Mouse (Mus musculus) midbrain, embryonic 14.5 days (tissue): Measurements from ENCODE around the gene Selp. TPM values are rescaled to one million over a fixed set of nuclear protein-coding genes. Genes with fewer than 3 reads are reported as not detected.

Source experiments
- ATAC-seq: fragments of 200-750 bp; cut with Nextera tagmentation; 2 replicates; pipeline ENCODE4 v1.8.0; 2017; ENCODE audit warnings: moderate number of reproducible peaks, moderate library complexity; ENCODE audit not compliant: low FRiP score, low TSS enrichment
- DNase-seq: peaks from one replicate; pipeline ENCODE4 v3.0.0-alpha.2; 2015
- H3K27ac ChIP-seq: fragments of 300-500 bp; sonication (generic); replicated peaks from 2 replicates; pipeline ENCODE4 v1.5.1; 2014; ENCODE audit warnings: mild to moderate bottlenecking, low read depth, low read length, moderate library complexity
- H3K27me3 ChIP-seq: fragments of 300-500 bp; sonication (generic); 2 replicates; pipeline ENCODE4 v1.6.1; 2014; ENCODE audit warnings: low read length, control low read depth, mixed read lengths; ENCODE audit not compliant: control insufficient read depth, insufficient read depth
- H3K36me3 ChIP-seq: fragments of 300-500 bp; sonication (generic); 2 replicates; pipeline ENCODE4 v1.6.1; 2014; ENCODE audit warnings: low read length, control low read depth; ENCODE audit not compliant: control insufficient read depth, insufficient read depth
- H3K4me1 ChIP-seq: fragments of 300-500 bp; sonication (generic); 2 replicates; pipeline ENCODE4 v1.6.1; 2014; ENCODE audit warnings: mild to moderate bottlenecking, antibody characterized with exemption, low read length, control low read depth; ENCODE audit not compliant: control insufficient read depth, insufficient read depth
- H3K4me2 ChIP-seq: fragments of 300-500 bp; sonication (generic); 2 replicates; pipeline ENCODE4 v1.6.1; 2014; ENCODE audit warnings: mild to moderate bottlenecking, low read length, moderate library complexity
- H3K4me3 ChIP-seq: fragments of 300-500 bp; sonication (generic); replicated peaks from 2 replicates; pipeline ENCODE4 v1.5.1; 2014; ENCODE audit warnings: low read depth, low read length
- H3K9ac ChIP-seq: fragments of 300-500 bp; sonication (generic); replicated peaks from 2 replicates; pipeline ENCODE4 v1.6.1; 2014; ENCODE audit warnings: mild to moderate bottlenecking, low read length, moderate library complexity
- H3K9me3 ChIP-seq: fragments of 300-500 bp; sonication (generic); 2 replicates; pipeline ENCODE4 v1.6.1; 2016; ENCODE audit warnings: low read length, control low read depth, mixed read lengths; ENCODE audit not compliant: control insufficient read depth
- WGBS: fragments of 180-500 bp; shearing (Covaris S2); extraction: QIAGEN DNeasy Blood & Tissue Kit; methylation state at CpG from one replicate; pipeline ENCODE4 v1.1.7; 2014; 5-methylcytosine and 5-hydroxymethylcytosine counted together
- polyA plus RNA-seq: library from polyadenylated mRNA; unstranded; fragments of >200 nt; fragmentation: Nextera tagmentation; extraction: Ambion mirVana; gene quantifications from 2 replicates; pipeline ENCODE4 v1.2.1, GENCODE M21; 2014

Selp gene
- polyA plus RNA-seq, 1 experiment from 2014 or later: not detected

- ATAC-seq (no peak), DNase-seq (no peak)
- Histone ChIP-seq H3K27ac (no peak overlapping the region), H3K27me3 (no peaks in the 10 kb centered on the region), H3K4me2 (no peak overlapping the region), H3K4me1 (no peaks in the 10 kb centered on the region), H3K36me3 (no peaks in the 10 kb centered on the region), H3K9ac (no peak overlapping the region), H3K4me3 (no peak overlapping the region), H3K9me3 (no peaks in the 10 kb centered on the region)
- WGBS: 57% methylated on average over 1 of the region's 1 CpGs
Observed at GRCm38 (mm10) chr1:164076441-164076840, 38.6 kb upstream of the Selp start.

DNA sequence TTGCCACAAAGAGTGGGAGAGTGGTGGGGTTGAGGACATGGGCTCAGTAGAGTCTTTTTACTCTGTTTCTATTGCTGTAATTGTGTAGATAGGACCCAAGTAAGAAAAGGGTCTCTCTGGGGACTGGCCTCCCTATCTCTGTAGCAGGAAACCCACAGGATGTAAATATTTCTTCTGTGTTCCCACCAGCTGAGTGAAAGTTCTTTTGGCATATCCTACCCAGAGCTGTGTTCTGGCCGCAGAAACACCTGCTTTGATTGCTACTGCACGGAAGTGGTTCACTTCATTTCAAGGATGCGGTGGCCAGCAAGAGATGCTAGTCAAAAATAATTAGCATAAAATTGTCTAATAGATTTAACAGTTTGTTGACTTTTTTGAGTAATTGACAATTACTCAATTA lies 38.0 kb upstream of the Selp start:
- Histone ChIP-seq H3K4me1 (no peaks in the 10 kb centered on the region), H3K27me3 (no peaks in the 10 kb centered on the region), H3K36me3 (no peaks in the 10 kb centered on the region), H3K4me2 (no peak overlapping the region), H3K9ac (no peak overlapping the region), H3K4me3 (no peak overlapping the region), H3K27ac (no peak overlapping the region), H3K9me3 (no peaks in the 10 kb centered on the region)
- DNase-seq (no peak), ATAC-seq (no peak)
- WGBS: 93% methylated on average over 3 of the region's 3 CpGs

DNA sequence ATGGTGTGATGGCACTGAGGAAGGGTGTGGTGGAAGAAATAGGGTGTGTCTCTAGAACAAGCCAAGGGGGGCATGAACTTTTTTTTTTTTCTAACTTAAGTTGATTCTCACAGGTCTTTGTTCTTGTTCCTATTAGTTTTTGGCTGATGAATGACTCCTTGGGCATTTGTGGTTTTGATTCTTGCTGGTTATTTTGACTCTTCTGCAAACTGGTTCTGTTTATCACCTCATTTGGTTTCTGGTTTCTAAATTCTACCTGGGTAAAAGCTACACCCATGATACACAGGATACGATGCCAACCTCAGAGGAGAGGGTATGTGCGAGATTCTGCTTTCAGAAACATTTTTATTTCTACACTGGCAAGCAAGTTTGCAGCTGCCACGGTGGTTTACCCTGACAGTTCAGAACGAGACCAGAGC lies 36.7 kb upstream of the Selp start:
- DNase-seq (no peak), ATAC-seq (no peak)
- Histone ChIP-seq H3K9ac (no peak overlapping the region), H3K36me3 (no peaks in the 10 kb centered on the region), H3K27me3 (no peaks in the 10 kb centered on the region), H3K4me2 (no peak overlapping the region), H3K9me3 (no peaks in the 10 kb centered on the region), H3K4me1 (no peaks in the 10 kb centered on the region), H3K4me3 (no peak overlapping the region), H3K27ac (no peak overlapping the region)
- WGBS: 93% methylated on average over 4 of the region's 4 CpGs

DNA sequence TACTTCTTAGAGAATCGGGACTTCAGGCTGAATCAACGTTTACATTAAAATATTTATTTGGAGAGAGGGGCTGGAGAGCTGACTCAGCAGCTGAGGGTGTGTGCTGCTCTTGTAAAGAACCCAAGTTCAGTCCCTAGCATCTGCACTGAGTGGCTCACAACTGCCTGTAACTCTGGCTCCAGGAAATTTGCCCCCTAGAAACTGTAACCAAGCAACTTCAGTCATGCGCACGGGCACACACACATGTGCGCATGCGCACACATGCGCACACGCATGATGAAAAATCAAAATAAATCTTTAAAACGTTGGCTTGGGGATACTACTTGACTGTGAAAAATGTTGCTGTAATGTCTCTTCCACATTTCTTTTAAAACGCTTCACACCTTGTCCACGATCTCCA lies 36.0 kb upstream of the Selp start:
- Histone ChIP-seq H3K9me3 (no peaks in the 10 kb centered on the region), H3K27ac (no peak overlapping the region), H3K36me3 (no peaks in the 10 kb centered on the region), H3K9ac (no peak overlapping the region), H3K27me3 (no peaks in the 10 kb centered on the region), H3K4me3 (no peak overlapping the region), H3K4me1 (no peaks in the 10 kb centered on the region), H3K4me2 (no peak overlapping the region)
- ATAC-seq (no peak), DNase-seq (no peak)
- WGBS: 91% methylated on average over 11 of the region's 11 CpGs

- Histone ChIP-seq H3K27ac (no peak overlapping the region), H3K27me3 (no peaks in the 10 kb centered on the region), H3K36me3 (no peaks in the 10 kb centered on the region), H3K9ac (no peak overlapping the region), H3K4me2 (no peak overlapping the region), H3K4me1 (no peaks in the 10 kb centered on the region), H3K4me3 (no peak overlapping the region), H3K9me3 (no peaks in the 10 kb centered on the region)
- DNase-seq (no peak), ATAC-seq (no peak)
- WGBS: 95% methylated on average over 4 of the region's 4 CpGs
Observed at GRCm38 (mm10) chr1:164083046-164083445, 32.0 kb upstream of the Selp start.

DNA sequence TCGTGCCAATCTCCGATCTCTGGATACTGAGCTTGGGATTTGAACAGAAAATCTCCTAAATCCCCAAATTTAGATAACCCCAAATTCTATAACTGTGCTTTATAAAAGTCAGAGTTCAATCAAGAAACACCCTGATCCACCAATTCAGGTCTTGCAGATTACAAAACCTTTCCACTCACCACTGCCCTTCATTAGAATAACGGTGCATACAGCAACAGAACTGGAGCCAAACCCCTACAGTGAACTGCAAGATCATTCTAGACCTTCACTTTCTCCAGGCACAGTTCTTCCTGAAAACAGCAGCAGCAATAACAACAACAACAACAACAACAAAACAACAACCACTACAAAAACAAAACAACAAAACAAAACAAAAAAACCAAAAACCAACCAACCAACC lies 28.3 kb upstream of the Selp start:
- no peak overlapping the region for H3K4me3 ChIP-seq
- H3K27me3 ChIP-seq: no peaks in the 10 kb centered on the region
- no peak overlapping the region for H3K4me2 ChIP-seq
- H3K27ac ChIP-seq: no peak overlapping the region
- no peaks in the 10 kb centered on the region for H3K36me3 ChIP-seq
- no peaks in the 10 kb centered on the region for H3K4me1 ChIP-seq
- 85% methylated on average over 3 of the region's 3 CpGs for WGBS
- no peaks in the 10 kb centered on the region for H3K9me3 ChIP-seq
- DNase-seq: no peak
- ATAC-seq: no peak
- H3K9ac ChIP-seq: no peak overlapping the region

GRCm38 (mm10) chr1:164087872-164088271 lies 27.2 kb upstream of the Selp start:
- H3K4me1 ChIP-seq: no peaks in the 10 kb centered on the region
- no peak for DNase-seq
- H3K4me2 ChIP-seq: no peak overlapping the region
- H3K27me3 ChIP-seq: no peaks in the 10 kb centered on the region
- no peaks in the 10 kb centered on the region for H3K36me3 ChIP-seq
- H3K9ac ChIP-seq: no peak overlapping the region
- H3K27ac ChIP-seq: no peak overlapping the region
- H3K4me3 ChIP-seq: no peak overlapping the region
- no peak for ATAC-seq
- WGBS: 95% methylated on average over 5 of the region's 5 CpGs
- no peaks in the 10 kb centered on the region for H3K9me3 ChIP-seq

- Histone ChIP-seq H3K4me3 (no peak overlapping the region), H3K9ac (no peak overlapping the region), H3K4me2 (no peak overlapping the region), H3K9me3 (no peaks in the 10 kb centered on the region), H3K4me1 (no peaks in the 10 kb centered on the region), H3K27ac (no peak overlapping the region), H3K36me3 (no peaks in the 10 kb centered on the region), H3K27me3 (no peaks in the 10 kb centered on the region)
- 78% methylated on average over 6 of the region's 6 CpGs for WGBS
- ATAC-seq: no peak
- no peak for DNase-seq
Observed at GRCm38 (mm10) chr1:164096780-164097179, 18.3 kb upstream of the Selp start.

DNA sequence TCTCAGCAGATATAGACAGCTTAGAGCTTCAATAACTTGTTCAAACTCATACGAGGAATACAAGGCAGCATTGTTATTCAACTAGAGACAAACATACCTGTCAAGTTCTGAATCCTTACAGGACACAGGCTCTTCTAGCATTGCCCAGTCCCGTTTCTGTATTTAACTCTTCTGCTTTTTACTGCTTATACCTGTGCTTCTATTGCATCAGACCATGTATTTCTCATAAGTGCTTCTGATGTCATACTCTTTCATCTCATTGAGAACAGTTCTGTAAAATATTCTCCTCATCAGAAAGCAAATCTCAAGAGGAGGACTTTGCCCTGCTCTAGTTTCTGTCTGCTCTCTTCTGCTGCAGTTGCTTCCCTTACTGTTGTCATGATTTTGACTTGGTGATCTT lies 17.2 kb upstream of the Selp start:
- 89% methylated on average over 2 of the region's 2 CpGs for WGBS
- ATAC-seq (no peak), DNase-seq (no peak)
- H3K36me3 ChIP-seq: no peaks in the 10 kb centered on the region
- H3K9me3 ChIP-seq: no peaks in the 10 kb centered on the region
- H3K4me3 ChIP-seq: no peak overlapping the region
- H3K27me3 ChIP-seq: no peaks in the 10 kb centered on the region
- H3K9ac ChIP-seq: no peak overlapping the region
- H3K27ac ChIP-seq: no peak overlapping the region
- H3K4me1 ChIP-seq: no peaks in the 10 kb centered on the region
- H3K4me2 ChIP-seq: no peak overlapping the region
